Mouse (Mus musculus): ENCODE results near the gene Slc7a10. TPM values are rescaled to one million over a fixed set of nuclear protein-coding genes. Genes with fewer than 3 reads are reported as not detected.

The Slc7a10 gene
- total RNA-seq (2017) = not detected in 2 replicates

DNA sequence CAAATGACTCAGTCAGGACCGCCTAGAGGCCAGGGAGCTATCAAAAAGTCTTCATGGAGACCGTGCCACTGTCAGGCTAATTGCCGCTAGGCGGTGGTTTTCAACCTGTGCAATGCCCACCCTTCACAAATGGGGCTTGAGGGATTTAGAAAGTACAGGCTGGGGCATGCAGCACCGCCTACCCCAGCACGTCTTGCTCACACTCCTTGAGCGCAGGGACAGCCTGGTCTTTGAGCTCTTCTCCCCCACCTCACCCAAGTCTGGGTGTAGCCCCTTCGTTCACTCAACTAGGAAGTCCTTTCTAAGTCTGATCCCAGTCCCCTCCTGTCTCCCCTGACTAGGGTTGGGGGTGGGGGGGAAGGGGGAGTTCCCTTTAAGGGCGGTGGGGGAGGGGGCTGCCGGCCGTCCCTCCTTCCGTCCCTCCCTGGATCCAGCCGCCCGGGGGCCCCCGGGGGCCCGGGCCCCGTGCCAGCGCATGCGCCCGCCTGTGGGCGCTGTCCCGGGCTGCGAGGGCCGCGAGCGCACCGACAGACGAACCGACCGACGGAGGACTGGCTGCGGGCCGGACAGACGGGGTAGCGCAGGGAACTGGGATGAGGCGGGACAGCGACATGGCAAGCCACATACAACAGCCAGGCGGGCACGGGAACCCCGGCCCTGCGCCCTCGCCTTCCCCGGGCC, at the start of gene Slc7a10:
TSS of gene Slc7a10 (plus strand) at position 497 of the 681 bp plus-strand sequence.
- no peak for ATAC-seq (ENCODE audit: extremely low read depth, insufficient number of reproducible peaks, low FRiP score, poor library complexity, severe bottlenecking)

DNA sequence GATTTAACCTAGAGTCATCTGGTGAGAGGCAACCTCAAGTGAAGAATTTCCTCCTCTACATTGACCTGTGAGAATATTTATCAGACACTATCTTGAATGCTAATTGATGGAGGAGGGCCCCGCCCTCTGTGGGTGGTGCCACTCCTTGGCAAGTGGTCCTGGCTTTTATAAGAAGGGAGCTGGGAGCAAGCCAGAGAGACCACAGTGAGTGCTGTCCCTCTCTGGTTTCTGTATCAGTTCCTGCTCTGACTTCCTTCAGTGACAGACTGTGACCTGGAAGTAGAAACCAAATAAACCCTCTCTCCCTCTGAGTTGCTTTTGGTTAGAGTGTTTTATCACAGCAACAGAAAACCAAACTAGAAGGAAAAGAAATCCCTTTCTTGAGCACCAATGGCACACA, 48.7 kb upstream of the Slc7a10 start:
- ATAC-seq (ENCODE audit: extremely low read depth, insufficient number of reproducible peaks, low FRiP score, poor library complexity, severe bottlenecking) = no peak

DNA sequence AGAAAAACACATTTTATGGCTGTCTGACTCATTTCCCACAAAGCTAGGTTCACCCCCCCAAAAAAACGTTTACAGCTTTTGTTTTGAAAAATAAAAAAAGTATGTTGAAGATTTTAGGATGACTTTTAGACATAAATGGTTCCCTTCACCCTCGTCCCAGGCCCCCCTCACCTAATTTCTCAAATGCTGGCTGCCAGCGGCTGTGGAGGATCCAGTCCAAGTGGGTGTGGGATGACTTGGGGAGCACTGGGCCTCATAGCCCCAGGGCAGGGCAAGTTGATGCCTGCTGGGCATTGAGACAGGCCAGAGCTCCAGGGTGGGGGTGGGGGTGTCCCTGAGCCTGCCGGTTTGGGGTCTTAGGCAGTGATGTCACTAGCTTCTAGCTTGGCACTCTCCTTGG, 47.7 kb upstream of the Slc7a10 start:
- ATAC-seq (ENCODE audit: extremely low read depth, insufficient number of reproducible peaks, low FRiP score, poor library complexity, severe bottlenecking) = no peak

DNA sequence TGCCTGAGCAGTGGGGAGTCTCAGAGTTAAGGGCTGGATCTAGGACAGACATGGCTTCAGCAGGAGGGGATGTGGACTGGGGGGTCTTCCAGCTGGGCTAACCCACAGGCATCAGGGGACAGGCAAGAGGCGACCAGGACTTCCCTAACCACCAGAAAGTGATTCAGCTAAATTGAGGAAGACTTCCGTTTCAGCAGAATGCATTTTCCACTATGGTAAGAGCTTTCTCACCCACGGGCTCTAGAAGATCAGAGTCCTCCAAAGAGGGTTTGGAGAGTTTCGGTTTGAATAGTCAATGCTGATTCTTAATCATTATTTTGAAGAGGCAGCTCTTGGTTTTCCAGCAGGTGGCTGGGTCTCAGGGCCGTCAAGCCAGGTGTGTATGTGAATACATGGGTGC, 46.3 kb upstream of the Slc7a10 start:
- ATAC-seq (ENCODE audit: extremely low read depth, insufficient number of reproducible peaks, low FRiP score, poor library complexity, severe bottlenecking) = no peak

DNA sequence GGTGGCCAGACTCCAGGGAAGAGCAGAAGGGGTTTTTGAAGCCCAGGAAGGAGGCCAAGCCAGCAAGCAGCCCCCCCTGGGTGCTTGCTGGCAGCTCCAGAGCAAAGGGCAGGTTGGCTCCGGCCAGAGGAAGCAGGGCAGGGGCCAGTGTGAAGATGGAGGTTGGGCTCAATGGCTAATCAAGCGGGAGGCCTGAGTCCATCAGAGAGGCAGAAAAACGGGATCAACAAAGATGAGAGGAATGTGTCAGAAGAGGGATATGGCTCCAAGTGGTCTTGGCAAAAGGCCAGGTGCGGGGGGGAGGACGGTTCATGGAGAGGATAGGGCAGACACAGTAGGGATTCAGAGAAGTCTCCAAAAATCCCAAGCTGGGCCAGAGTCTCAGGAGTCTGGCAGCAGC, 44.7 kb upstream of the Slc7a10 start:
- no peak for ATAC-seq (ENCODE audit: extremely low read depth, insufficient number of reproducible peaks, low FRiP score, poor library complexity, severe bottlenecking)

DNA sequence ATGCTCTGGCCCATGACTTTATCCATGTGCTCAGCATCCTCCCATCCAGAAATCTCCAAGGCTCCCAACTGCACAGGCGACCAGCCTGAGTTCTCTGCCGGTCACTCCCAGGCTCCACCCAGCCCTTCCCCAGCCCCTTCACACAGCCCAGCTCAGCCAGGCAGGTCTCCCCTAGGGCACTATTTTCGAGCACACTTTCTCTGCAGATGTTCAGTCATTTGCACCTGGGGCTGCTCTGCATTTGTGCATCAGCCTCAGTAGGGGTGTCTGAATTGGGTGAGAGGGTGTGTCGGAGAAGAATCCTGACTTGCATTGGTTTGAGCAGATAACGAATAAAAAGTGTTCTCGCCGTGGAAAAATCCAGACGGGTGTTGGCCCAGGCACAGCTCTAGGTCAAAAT, 43.7 kb upstream of the Slc7a10 start:
- no peak for ATAC-seq (ENCODE audit: extremely low read depth, insufficient number of reproducible peaks, low FRiP score, poor library complexity, severe bottlenecking)

DNA sequence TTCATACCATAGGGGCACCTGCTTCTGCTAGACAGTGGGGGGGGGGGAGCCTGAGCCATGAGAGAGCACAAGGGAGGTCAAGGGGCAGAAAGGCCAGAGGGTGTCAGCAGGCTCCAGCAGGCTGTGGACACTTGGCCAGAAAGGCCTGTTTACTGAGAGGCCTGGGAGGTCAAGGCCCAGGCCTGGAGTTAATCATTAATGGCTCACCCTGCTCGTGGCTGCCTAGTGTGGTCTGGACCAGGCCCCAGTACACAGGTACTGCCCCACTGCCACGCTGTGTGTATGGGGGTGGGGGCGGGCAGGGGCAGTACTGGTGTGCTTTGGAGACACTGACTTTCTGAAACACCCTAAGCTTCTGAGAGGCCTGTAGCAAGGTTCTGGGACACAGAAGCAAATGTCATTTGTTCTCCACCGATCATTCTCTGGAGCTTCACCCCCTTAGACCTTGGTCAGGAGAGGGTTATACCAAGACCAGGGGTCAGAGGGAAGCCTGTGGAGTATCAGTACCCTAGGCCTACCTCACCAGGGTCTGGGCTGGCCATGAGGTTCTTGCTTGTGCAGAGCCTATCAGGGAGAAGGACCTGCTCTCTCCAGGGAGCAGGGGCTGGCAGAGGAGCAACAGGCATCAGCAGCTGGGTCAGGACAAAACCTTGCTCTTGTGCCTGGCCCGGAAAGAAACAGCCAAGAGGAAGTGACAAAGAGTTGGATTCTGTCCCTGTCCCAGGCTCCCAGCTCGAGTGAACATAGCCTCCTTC, 42.1 kb upstream of the Slc7a10 start:
- no peak for ATAC-seq (ENCODE audit: extremely low read depth, insufficient number of reproducible peaks, low FRiP score, poor library complexity, severe bottlenecking)

DNA sequence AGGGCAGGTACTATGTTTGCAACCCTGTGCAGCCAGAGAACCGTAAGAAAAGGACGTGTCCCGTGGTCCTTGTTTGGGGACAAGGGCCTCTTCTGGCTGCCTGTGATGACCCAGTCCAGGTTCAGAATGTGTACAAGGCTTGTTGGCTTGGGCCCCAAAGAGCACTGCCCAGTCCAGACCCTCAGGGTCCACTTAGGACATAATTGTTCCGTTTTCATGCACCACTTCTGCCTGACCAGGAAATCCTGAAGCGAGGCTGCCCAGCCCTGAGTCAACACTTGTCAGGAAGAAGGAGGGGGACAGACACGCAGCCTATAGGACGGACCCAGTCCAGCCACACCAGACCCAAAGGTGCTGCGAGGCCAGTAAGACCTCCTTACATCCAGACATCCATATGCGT, 41.1 kb upstream of the Slc7a10 start:
- no peak for ATAC-seq (ENCODE audit: extremely low read depth, insufficient number of reproducible peaks, low FRiP score, poor library complexity, severe bottlenecking)

DNA sequence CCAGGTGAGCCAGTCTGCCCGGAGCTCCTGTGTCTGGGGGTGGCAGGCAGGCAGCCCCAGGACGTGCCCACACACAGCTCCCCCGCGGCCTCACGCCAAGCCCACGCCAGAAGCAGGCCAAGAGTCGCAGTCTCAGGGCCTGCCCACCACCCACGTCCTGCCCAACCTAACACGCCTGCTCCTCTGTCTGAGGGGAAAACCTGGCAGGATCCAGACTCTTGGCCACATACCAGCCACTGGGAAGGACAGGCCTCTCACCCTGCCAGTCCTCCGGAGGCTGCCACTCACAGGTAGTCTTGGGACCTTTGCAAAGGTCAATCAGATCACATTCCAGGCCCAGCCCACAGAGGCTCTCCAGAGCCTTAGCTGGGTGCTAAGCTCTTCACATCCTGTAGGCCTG, 39.9 kb upstream of the Slc7a10 start:
- ATAC-seq (ENCODE audit: extremely low read depth, insufficient number of reproducible peaks, low FRiP score, poor library complexity, severe bottlenecking) = no peak

DNA sequence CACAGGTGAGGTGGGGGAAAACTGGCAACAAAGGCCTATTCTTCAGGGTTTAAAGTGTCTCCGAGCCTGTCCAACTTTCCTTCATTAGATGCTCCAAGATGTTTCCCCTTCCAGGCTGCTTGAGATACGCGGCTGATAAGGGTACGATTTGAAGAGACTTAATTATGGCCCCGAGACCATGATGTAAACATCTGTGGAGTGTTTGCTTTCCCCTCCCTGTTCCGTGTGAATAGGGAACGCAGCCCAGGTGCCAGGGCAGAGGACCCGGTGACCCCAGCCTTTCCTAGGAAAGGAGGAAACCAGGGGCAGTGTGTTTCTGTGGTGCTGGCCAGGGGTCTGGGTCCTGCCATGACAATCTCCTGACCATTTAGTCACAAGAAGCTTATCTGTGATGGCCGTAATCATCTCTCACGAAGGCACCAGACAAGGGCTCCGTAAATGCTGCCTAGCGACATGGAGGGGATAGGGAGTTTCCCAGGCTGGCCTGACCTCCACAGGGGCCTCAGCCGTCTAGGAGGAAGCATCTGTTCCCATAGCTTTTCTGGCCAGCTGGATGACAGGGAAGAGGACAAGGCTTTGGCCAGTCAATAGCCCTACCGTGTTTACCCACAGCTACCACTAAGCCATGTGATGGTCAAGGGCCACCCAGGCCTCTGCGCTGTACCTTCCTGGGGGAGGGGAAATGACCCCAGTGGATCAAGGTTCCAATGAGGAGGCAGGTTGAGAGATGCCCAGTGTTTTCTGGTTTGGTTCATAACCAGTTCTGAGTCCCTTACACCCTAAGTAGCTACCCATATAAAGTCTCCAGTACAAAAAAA, 36.4 kb upstream of the Slc7a10 start:
- ATAC-seq (ENCODE audit: extremely low read depth, insufficient number of reproducible peaks, low FRiP score, poor library complexity, severe bottlenecking) = no peak

DNA sequence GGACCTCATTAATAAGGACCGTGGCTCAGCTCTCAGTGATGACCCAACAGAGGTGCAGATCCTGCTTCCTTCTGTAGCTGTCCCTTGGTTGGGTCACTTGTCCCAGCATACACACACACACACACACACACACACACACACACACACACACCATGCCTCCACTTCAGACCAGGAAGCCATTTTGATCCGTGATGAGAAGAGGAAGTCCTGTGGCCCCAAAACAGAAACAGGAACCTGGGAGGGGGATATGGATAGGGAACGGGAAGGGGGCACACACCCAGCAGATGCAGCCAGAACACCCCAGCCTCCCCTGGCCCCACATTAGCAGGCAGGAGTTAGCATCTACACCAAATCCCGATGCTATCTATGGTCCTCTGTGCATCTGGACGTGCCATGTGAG, 35.3 kb upstream of the Slc7a10 start:
- peak; percentile 46 for ATAC-seq (ENCODE audit: extremely low read depth, insufficient number of reproducible peaks, low FRiP score, poor library complexity, severe bottlenecking)

DNA sequence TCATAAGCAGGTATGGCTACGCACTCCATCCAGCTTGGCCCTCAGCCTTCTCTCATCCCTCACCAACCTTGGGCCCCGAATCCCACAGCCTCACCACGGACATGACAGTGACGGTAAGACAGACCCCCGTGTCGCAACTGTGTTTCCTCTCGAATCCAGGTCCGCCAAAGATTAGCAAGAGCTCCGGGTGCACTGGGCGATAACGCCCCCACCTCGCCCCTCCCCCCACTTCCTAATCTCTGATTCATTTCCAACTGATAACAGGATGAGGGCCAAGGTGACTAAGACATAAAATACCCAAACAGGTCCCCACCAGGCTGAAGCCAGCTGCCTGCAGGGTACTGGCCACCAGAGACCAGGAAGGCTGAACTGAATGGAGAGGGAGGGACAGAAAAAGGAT, 31.7 kb upstream of the Slc7a10 start:
- no peak for ATAC-seq (ENCODE audit: extremely low read depth, insufficient number of reproducible peaks, low FRiP score, poor library complexity, severe bottlenecking)

DNA sequence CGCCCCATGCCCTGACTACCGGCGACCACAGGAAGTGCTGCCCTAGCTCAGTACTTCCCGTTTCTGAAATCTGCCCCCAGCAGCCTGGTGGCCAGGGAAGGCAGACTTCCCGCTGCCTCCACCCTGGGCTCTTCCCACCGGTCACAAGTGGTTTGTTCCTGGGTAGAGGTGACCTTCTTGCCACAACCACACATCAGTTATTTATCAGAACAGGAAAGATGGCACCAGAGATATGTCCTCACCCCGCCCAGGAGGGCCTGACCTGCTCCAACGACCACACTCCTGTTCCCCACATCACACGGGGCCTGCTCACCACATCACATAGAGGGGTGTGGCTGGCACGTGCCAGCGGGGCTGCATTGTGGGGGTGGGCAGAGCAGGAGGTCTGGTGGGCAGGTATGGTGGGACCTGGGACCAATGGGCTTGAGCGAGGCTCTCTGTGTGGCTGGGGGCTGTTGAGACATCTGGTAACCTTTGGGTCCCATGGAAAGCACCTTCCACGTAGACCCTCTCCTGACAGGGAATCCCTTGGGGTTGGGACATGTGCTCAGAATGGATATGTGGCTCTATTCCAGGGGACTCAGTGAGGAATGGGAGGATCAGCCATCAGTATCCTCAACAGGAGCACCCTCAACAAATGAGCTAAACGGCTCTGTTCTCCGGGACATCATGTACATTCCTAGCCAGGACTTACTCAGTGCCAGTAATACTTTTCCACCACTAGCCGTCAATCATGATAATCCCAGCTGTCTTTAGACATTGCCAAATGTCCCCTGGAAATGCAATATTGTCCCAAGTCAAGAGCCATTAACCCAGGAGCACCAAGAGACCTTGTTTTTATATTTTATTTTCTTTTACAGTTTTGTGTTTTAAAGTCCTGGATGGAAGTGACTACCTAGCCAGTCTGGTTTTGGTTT, 29.4 kb upstream of the Slc7a10 start:
- ATAC-seq (ENCODE audit: extremely low read depth, insufficient number of reproducible peaks, low FRiP score, poor library complexity, severe bottlenecking) = peak; percentile 67

DNA sequence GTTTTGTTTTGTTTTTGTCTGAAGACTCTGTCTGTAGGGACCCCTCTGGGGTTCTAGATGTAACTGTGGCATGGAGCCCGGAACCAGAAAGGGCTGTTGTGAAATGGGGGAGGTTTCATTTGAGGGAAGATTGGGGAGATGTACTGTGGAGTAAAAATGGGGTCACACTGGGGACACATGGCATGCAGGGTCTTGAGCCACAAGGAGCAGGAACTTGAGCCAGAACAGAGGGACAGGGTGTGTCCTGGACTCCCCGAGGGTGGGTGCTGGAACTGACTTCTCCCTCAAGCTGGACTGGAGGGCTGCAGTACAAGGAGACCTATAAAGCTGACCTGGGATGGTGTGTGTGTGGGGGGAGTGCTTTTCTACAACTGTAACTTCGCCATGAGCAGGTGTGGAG, 28.7 kb upstream of the Slc7a10 start:
- no peak for ATAC-seq (ENCODE audit: extremely low read depth, insufficient number of reproducible peaks, low FRiP score, poor library complexity, severe bottlenecking)

DNA sequence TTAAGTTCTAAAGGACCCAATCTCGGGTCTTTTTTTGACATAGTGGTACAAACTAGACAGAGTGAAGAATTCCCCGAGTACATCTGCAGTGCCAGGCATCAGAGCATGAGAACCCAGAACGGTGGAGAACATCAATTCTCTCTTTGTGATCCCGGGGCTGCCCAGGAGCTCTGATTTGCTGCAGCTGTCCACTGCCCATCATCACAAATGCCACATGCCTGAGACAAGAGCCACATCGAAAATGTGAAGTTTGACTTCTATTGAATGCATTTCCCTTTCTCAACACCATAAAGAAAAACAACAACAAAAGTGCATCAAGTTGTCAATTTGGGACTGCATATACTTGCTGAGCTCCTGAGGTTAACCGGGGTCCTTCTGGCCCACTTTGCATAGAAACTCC, 23.7 kb upstream of the Slc7a10 start:
- no peak for ATAC-seq (ENCODE audit: extremely low read depth, insufficient number of reproducible peaks, low FRiP score, poor library complexity, severe bottlenecking)

DNA sequence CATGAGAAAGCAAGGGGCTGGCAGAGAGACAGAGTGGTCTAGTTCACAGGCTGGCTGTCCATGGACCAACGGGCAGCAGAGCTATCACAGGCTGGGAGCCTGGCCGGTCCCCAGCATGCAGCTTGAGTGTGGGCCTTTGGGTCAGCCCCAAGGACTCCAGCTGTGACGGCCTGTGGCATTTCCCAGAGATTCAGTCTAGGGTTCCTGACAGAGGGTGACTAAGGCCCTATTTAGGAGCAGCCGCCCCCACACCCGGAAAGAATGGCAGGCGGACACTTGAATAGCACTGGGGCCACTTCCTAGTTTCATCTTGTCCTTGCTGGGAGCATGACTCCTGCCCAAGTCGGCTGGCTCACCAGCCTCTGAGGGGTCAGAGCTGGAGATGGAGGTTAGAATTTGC, 22.6 kb upstream of the Slc7a10 start:
- ATAC-seq (ENCODE audit: extremely low read depth, insufficient number of reproducible peaks, low FRiP score, poor library complexity, severe bottlenecking) = no peak

DNA sequence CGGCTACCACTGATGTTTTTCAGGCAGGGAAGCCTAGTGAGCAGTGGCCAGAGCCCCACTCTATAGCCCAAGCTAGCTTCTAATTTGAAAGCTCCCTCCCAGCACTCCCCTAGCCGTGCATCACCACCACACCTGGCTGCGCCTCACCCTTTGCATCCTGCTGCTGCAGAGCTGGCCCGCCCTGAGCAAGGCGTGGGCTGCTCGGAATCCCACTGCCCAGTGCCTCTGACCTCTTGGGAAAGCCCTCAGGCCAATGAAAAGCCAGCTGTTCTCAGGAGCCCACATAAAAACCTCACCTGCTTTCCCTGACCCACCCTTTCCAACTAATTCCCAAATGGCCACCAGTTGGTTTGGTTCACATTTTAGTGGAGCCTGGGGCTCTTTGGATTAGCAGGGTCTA, 22.1 kb upstream of the Slc7a10 start:
- no peak for ATAC-seq (ENCODE audit: extremely low read depth, insufficient number of reproducible peaks, low FRiP score, poor library complexity, severe bottlenecking)

DNA sequence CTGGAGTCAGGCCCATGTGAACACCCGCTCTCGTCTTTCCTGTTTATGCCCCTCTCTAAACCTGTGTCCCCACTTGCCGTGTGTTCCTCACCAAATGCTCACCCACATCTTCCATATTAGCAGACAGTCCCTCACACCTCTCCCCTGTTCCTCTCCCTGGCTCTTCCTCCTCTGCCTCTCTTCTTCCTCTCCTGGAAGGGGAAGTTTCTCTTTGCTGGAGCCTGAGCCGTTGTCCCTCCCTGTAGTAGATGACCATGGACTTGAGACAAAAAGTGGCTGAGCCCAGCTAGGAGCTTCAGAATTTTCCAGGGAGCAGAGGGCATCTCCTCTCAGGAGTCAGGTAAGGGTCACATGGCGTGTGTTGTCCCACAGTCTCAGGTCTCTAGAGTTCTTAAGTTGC, 19.2 kb upstream of the Slc7a10 start:
- no peak for ATAC-seq (ENCODE audit: extremely low read depth, insufficient number of reproducible peaks, low FRiP score, poor library complexity, severe bottlenecking)

DNA sequence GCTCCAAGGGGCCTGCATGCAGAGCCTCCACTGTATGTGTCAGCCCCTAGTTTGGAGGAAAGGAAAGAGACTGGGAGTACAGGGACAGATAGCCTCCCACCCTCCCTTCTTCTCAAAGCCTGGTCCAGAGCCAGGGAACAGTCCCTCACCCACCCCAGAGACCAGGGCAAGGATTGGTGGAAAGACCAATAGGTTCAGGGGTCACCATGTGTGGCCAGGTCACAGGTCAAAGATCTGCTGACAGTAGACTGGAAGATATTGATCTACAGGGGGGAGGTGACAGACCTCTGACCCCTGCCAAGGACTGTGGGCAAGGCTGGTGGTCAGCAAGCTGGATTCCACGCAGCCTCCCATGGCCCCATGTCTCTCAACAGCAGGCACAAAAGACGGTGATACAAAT, 18.3 kb upstream of the Slc7a10 start:
- ATAC-seq (ENCODE audit: extremely low read depth, insufficient number of reproducible peaks, low FRiP score, poor library complexity, severe bottlenecking) = no peak
